Comparison of ENCODE assay signal across 31 mouse cellular contexts in genomic region chr15:32615773-32616172, GRCm38 (mm10).
"Had no signal": no experiment of that assay in that cellular context is flagged by ENCODE, and none has a peak within 500 bp of the region (broad histone marks: within the 10 kb centered on the region; RNA-seq: fewer than 3 reads in every experiment).

No protein-coding gene starts in this region.

- ATAC-seq: liver, embryonic 12.5 days; liver, postnatal 0 days; lung, postnatal 0 days; midbrain, embryonic 13.5 days; midbrain, embryonic 15.5 days; midbrain, embryonic 16.5 days had no signal

- H3K27me3 ChIP-seq: limb, embryonic 12.5 days; limb, embryonic 13.5 days; limb, embryonic 15.5 days; liver, embryonic 12.5 days; liver, embryonic 13.5 days; liver, embryonic 15.5 days; lung, embryonic 15.5 days; megakaryocyte, embryonic 14.5 days; midbrain, embryonic 12.5 days; midbrain, embryonic 13.5 days; midbrain, embryonic 15.5 days; neural tube, embryonic 12.5 days had no signal

- DNase-seq: left cerebral cortex, postnatal 4 days; liver; liver, embryonic 13.5 days; liver, postnatal 0 days; lung, adult 18-20 months; lung, adult 2 months; lung, embryonic 14.5 days; lung, postnatal 10 days; lung, postnatal 14 days; lung, postnatal 36 days; lung, postnatal 4 days; midbrain, embryonic 14.5 days had no signal

- H3K4me1 ChIP-seq: limb, embryonic 10.5 days; liver, embryonic 12.5 days; liver, embryonic 13.5 days; liver, embryonic 15.5 days; megakaryocyte, embryonic 14.5 days; midbrain, embryonic 10.5 days; midbrain, embryonic 12.5 days; midbrain, embryonic 13.5 days; midbrain, embryonic 15.5 days; neural tube, embryonic 12.5 days had no signal

- H3K9ac ChIP-seq: limb, embryonic 12.5 days; limb, embryonic 13.5 days; limb, embryonic 15.5 days; liver, embryonic 12.5 days; liver, embryonic 13.5 days; liver, embryonic 14.5 days; liver, embryonic 15.5 days; liver, postnatal 0 days; lung, embryonic 14.5 days; lung, embryonic 15.5 days; midbrain, embryonic 12.5 days; midbrain, embryonic 13.5 days; midbrain, embryonic 15.5 days; neural tube, embryonic 12.5 days had no signal

- H3K4me3 ChIP-seq: limb, embryonic 10.5 days; limb, embryonic 12.5 days; limb, embryonic 13.5 days; limb, embryonic 15.5 days; liver, embryonic 12.5 days; liver, embryonic 13.5 days; liver, embryonic 15.5 days; lung, embryonic 15.5 days; megakaryocyte, embryonic 14.5 days; midbrain, embryonic 10.5 days; midbrain, embryonic 12.5 days; midbrain, embryonic 13.5 days; midbrain, embryonic 15.5 days; neural tube, embryonic 12.5 days had no signal

- H3K27ac ChIP-seq: limb, embryonic 10.5 days; limb, embryonic 12.5 days; limb, embryonic 13.5 days; limb, embryonic 15.5 days; liver, embryonic 12.5 days; liver, embryonic 13.5 days; liver, embryonic 14.5 days; liver, embryonic 15.5 days; lung, embryonic 15.5 days; macrophage; midbrain, embryonic 10.5 days; midbrain, embryonic 12.5 days; midbrain, embryonic 13.5 days; midbrain, embryonic 15.5 days; neural tube, embryonic 12.5 days had no signal

- H3K36me3 ChIP-seq: limb, embryonic 12.5 days; limb, embryonic 15.5 days; liver, embryonic 12.5 days; liver, embryonic 13.5 days; liver, embryonic 15.5 days; lung, embryonic 15.5 days; midbrain, embryonic 10.5 days; midbrain, embryonic 12.5 days; midbrain, embryonic 13.5 days; midbrain, embryonic 15.5 days; neural tube, embryonic 12.5 days had no signal

- H3K9me3 ChIP-seq: limb, embryonic 10.5 days; limb, embryonic 12.5 days; limb, embryonic 13.5 days; limb, embryonic 15.5 days; liver, embryonic 12.5 days; liver, embryonic 13.5 days; liver, embryonic 15.5 days; lung, embryonic 15.5 days; midbrain, embryonic 10.5 days; midbrain, embryonic 12.5 days; midbrain, embryonic 13.5 days; midbrain, embryonic 15.5 days; neural tube, embryonic 12.5 days had no signal

- H3K4me2 ChIP-seq: limb, embryonic 12.5 days; limb, embryonic 13.5 days; limb, embryonic 15.5 days; liver, embryonic 11.5 days; liver, embryonic 12.5 days; liver, embryonic 13.5 days; liver, embryonic 15.5 days; lung, embryonic 14.5 days; lung, embryonic 15.5 days; midbrain, embryonic 11.5 days; midbrain, embryonic 12.5 days; midbrain, embryonic 13.5 days; midbrain, embryonic 15.5 days; neural tube, embryonic 12.5 days had no signal
